Mouse (Mus musculus) A20 (cell line): Measurements from ENCODE around the gene Slc25a22.

Experiments
- DNase-seq: peaks from one replicate; pipeline ENCODE4 v3.0.0-alpha.2; 2011; ENCODE audit warnings: low read depth, low spot score

The Slc25a22 gene

GRCm38 (mm10) chr7:141472226-141472625, 34.5 kb upstream of the Slc25a22 start:
- no peak for DNase-seq

DNA sequence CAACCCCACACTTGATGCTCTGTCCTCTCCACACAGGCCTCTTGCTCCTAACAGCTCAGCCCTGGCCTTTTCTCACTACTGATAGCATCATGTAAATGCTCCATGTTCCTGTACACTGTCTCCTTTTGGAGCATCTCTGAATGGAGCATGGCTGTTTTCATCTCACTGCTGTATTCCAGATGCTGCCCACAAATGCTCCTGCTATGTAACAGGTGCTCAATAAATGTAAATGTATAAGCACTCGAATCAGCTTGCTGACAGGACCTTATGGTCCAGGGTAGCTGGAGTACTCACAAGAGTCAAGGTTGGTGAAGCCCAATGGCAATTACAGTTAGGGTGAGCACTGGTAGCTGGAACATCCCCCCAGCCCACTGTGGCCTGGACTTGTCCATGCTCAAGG, 33.5 kb upstream of the Slc25a22 start:
- no peak for DNase-seq

- no peak for DNase-seq
These were observed 32.9 kb upstream of the Slc25a22 start for GRCm38 (mm10) chr7:141470637-141470944.

GRCm38 (mm10) chr7:141469901-141470636, 32.4 kb upstream of the Slc25a22 start:
- DNase-seq, result no peak

DNA sequence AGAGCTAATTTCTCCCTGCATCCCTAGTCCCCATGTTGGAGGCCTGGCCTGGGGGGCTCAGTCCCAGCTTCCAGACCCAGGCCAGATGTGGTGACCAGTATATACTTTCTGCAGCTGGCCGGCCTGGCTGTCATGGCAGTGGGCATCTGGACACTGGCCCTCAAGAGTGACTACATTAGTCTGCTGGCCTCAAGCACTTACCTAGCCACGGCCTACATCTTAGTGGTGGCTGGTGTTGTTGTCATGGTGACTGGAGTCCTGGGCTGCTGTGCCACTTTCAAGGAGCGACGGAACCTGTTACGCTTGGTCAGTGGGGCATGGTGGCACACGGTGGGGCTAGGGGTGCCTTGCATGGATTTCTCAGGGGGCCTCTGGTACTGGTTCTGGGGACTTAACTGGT, 31.7 kb upstream of the Slc25a22 start:
- DNase-seq, result no peak

DNA sequence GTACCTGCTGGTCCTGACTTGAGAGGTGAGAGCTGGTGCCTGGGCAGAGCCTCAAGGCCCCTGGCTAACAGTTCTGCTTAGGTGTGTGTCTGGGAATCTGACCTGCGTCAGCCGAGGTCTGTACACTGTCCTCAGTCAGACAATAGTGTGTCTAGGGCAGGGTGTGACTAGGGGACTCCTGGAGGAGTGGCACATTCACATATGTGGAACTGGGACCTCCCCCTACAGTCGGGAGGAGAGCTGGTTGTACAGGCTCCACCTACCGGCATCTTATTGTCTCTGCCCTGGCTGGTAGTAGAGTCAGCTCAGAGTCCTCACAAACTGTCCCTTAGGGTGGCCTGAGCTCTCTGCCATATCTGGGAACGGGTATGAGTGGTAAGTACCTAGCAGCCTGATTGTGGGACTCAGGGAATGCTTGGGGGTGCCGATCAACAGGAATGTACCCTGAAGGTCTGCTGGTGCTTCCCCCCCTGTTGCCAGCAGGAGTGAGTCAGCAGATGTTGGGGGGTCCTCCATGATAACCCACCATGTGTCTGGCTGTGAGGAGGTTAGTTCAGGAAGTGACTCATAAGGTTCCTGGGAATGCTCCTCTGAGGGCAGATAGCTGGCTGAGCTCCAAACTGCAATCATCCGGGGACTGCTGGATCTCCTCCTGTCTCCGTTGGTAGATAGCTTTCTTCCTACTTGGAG, 31.0 kb upstream of the Slc25a22 start:
- peak; percentile 85 for DNase-seq

GRCm38 (mm10) chr7:141468164-141468521, 30.5 kb upstream of the Slc25a22 start:
- DNase-seq, result no peak

DNA sequence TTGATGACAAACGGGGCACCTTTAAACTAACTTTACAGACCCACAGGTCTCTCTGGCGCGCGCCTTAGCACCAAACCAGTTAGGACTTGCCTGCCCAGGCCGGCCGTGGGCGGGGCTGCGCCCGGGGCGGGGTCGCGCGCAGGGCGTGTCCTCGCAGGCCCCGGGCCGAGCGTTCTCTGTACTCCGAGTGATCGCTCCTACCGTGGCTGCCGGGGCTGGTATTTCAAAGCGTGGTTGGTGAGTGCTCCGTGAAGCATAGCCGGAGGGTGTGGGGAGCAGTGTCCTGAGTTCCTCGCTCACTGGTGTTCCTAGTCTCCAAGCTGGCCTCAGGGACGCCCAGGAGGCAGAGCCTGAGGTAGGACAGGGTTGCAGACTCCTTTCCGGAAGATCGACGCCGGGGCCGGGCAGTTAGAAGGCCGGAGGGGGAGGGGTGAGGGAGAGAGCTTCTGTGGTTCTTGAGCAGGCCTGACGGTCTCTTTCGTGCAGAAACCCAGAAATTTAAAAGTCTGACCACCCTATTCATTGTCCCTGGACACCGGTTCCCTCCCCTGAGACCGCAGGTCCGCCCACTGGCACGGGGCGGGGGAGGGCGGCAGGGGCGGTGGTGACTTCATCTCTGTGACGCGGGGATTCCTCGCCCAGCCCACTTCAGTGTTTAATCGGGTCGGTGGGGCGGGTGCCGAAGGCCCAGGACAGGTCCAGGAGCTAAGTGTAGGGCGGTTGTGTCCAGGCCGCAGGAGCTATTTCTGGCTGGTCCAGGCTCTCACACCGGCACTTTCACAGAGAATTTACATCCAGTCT, 29.7 kb upstream of the Slc25a22 start, which contains the start of gene Cd151:
TSS of gene Cd151 (plus strand) at position 163 of the 801 bp plus-strand sequence.
- peak; percentile 92 for DNase-seq

- no peak for DNase-seq
These were observed 29.0 kb upstream of the Slc25a22 start for GRCm38 (mm10) chr7:141466607-141467148.

DNA sequence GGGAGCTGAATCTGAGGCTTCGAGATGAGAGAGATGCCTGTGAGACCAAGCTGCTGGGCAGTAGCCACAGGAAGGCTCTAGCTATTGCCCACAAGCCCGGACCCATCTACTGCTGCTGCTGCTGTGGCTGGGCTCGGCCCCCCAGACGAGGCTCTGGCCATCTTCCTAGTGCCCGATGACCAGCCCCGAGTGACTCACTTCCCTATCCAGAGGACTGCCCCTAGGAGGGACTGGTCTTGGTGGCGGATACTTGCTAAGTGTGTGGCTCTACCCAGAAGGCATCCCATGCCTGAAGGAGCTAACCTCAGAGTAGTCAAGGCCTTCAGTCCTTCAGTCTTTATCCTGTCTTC, 28.3 kb upstream of the Slc25a22 start:
- no peak for DNase-seq

- DNase-seq, result no peak
These were observed 27.8 kb upstream of the Slc25a22 start for GRCm38 (mm10) chr7:141465388-141466044.

DNA sequence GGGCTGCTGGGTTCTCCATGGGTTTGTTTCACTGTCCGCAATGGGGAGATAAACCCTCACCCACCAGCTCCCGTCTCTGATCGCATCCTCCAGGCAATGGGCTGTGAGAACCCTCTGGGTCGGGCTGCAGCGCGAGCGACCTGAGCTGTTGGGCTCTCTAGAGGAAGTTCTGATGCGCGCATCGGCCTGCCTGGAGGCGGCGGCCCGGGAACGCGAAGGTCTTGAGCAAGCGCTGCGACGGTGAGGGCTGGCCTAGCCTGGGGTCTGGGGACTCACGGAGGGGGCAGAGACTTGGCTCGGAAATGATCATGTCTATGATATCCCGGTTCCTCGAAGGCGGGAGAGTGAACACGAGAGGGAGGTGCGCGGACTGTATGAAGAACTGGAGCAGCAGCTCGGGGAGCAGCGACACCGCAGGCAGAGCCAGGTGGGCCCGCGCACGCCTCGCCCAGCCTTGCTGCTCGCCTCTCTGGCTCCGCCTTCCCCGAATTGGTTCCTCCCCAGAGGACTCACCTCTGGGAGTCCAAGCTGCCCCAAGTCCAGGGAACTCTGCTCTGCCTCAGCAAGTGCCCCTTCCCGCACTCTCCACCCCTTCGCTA, 27.0 kb upstream of the Slc25a22 start:
- no peak for DNase-seq

GRCm38 (mm10) chr7:141463824-141464602, 26.3 kb upstream of the Slc25a22 start:
- no peak for DNase-seq

DNA sequence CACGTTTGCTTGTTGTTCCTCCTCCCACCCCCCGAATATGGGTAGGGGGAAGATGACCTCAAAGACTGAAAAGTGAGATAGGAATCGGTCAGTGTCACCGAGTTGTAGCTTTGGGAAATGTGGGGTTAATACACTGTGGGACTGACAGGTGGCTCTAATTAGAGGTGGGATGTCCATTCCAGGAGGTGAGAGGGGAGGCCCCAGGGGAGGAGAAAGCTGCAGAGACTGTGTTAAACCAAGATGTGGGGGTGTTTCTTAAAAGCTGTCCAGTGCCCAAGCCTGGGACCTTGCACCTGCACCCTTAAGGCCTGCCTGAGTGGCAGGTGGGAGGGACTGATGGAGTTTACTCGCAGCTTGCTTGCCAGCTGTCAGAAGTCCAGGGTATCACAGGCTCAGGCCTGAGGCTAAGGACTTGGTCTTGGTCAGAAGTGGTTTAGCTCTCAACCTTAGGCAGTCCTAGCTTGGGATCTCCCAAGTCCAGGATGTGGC, 24.7 kb upstream of the Slc25a22 start:
- peak; percentile 40 for DNase-seq

DNA sequence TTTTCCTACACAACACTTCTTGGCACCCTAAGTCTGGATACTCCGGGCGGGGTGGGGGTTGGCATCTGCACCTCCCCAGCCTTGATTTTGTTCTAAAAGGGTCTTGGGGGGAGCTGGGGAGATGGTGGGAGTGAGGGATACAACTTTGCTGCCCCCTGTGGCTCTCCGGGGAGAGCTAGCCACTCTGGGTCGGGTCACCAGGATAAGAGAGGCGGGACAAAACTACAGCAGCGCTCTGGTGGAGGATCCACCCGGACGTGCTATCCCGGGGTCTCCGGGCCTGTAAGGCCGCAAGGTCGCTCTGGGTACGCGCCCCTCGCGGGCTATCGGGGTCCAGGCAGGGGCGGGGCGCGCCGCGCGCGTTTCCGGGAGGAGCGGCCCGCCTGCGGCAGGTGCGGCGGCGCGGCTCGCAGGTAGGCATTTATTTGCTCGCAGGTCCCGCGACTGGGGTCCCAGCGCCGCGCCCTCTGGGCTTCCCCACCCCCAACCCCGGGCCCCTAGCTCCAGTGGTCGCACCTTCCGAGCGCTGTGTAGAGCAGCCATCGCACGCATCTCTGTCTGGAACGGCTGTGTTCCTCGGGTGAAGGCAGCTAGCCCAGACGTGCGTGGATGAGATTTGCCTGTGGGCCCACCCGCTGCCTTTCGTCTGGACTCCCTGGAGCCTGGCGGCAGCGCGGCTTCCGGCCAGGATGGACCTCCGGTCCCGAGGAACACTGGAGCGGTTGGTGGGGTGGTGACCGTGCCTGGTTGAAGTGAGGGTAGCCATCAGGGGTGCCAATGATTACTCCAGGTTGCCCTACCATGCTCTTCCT, 24.0 kb upstream of the Slc25a22 start:
- no peak for DNase-seq

- DNase-seq, result no peak
These were observed 22.9 kb upstream of the Slc25a22 start, which contains the start of gene Cracr2b for GRCm38 (mm10) chr7:141460391-141461113. TSS of gene Cracr2b (plus strand) at chr7:141461094.

DNA sequence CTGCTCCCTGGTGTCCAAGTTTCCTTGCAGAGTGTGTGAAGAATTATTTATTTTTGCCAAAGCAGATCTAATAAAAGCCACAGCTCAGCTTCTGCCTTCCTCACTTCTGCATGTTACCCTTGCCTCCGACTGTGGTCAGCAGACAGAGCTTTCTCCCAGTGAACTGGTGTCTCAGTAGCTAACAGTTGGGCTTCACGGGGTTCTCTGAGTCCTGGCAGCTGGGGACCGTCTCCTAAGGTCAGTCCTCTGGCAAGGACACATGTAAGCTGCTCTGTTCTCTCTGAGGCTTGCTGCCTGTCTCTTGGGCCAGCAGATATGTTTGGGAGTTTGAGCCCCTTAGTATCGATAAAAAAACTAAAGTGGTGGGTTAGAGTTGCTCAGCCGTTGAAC, 22.3 kb upstream of the Slc25a22 start:
- no peak for DNase-seq

GRCm38 (mm10) chr7:141459301-141459711, 21.6 kb upstream of the Slc25a22 start:
- DNase-seq, result no peak

GRCm38 (mm10) chr7:141458661-141459060, 21.0 kb upstream of the Slc25a22 start:
- DNase-seq, result no peak
